Mouse (Mus musculus): ENCODE data around the gene Nxph3. TPM values are rescaled to one million over a fixed set of nuclear protein-coding genes. Genes with fewer than 3 reads are reported as not detected.

Gene Nxph3
- polyA plus RNA-seq, 1 experiment: 30.2 TPM

DNA sequence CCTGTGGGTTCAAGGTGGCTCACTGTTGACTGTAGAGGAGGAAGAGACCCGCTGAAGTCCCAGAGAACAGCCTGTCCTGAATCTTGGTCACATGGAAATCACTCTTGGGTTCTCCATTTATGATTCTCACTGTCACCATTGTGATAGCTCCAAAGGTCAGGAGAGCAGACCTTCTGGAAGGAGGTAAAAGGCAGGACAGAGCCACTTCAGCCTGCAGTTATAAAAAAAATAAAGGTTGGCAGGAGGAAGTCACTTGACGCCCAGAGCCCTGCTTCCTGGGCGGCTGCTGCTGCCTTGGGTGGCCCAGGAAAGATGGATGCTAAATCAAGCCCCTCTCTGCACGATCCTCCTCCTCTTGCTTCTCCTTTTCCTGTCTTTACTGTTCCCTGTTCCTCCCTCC is 14.0 kb downstream of the Nxph3 start:
- H3K4me1 ChIP-seq (ENCODE audit: control insufficient read depth, insufficient read depth, low read length): peaks cover 7% of the 10 kb centered on the region; the same call in 1 of the 2 replicates
- no peak overlapping the region for H3K4me3 ChIP-seq (ENCODE audit: insufficient read depth, low read length)
- H3K27ac ChIP-seq (ENCODE audit: insufficient read depth, low read length): no peak overlapping the region
- TF ChIP-seq POLR2A (IDR thresholded peaks at IDR 0.05; ENCODE audit: extremely low read depth, insufficient read depth, low read length): no peak
- TF ChIP-seq CTCF (IDR thresholded peaks at IDR 0.05; ENCODE audit: extremely low read depth, insufficient read depth, low read length): no peak

- TF ChIP-seq POLR2A (IDR thresholded peaks at IDR 0.05; ENCODE audit: extremely low read depth, insufficient read depth, low read length) (no peak), CTCF (IDR thresholded peaks at IDR 0.05; ENCODE audit: extremely low read depth, insufficient read depth, low read length) (no peak)
- Histone ChIP-seq H3K27ac (ENCODE audit: insufficient read depth, low read length) (no peak overlapping the region), H3K4me3 (ENCODE audit: insufficient read depth, low read length) (no peak overlapping the region), H3K4me1 (ENCODE audit: control insufficient read depth, insufficient read depth, low read length) (peaks cover 15% of the 10 kb centered on the region; the same call in 1 of the 2 replicates)
Measured at GRCm38 (mm10) chr11:95497921-95498320, 16.4 kb downstream of the Nxph3 start.

DNA sequence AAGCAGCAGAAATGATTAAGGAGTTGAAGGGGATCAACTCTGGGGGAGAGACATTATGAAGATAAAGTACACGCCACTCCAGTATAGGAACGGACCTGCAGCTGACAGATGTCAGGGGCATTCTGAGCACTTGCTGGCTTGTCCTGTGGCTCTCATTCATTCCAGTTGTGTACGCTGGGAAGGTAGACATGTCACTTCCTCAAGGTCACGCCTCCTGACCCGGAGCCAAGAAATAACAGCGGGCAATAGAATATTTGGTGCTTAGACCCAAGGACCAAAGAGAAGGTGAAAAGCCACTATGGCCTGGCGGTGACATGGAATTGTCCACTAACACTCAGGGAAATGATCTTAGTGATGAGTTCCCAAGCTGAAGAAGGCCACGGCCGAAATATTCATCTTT is 18.5 kb downstream of the Nxph3 start:
- TF ChIP-seq POLR2A (IDR thresholded peaks at IDR 0.05; ENCODE audit: extremely low read depth, insufficient read depth, low read length) (no peak), CTCF (IDR thresholded peaks at IDR 0.05; ENCODE audit: extremely low read depth, insufficient read depth, low read length) (no peak)
- H3K27ac ChIP-seq (ENCODE audit: insufficient read depth, low read length): no peak overlapping the region
- H3K4me1 ChIP-seq (ENCODE audit: control insufficient read depth, insufficient read depth, low read length): peaks cover 11% of the 10 kb centered on the region; the same call in 1 of the 2 replicates
- no peak overlapping the region for H3K4me3 ChIP-seq (ENCODE audit: insufficient read depth, low read length)

DNA sequence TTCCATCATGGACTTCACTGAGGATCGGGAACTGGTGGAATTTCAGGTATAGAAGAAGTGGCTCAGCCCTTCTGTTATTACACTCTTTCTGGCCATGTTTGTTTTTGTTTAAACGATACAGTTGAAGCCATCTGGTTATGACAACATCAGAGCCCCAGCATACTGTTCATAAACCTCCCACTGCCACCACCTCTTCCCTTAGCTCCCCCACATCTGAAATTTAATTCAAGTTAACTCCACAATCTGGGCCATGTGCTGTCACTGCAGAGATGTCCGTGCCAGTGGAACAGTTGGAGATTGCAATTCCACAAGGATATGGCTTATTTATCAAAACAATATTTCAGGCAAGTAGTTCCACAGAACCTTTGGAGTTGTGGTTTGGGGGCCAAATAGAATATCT is 20.0 kb downstream of the Nxph3 start:
- Histone ChIP-seq H3K4me3 (ENCODE audit: insufficient read depth, low read length) (no peak overlapping the region), H3K4me1 (ENCODE audit: control insufficient read depth, insufficient read depth, low read length) (peaks cover 7% of the 10 kb centered on the region; the same call in 1 of the 2 replicates), H3K27ac (ENCODE audit: insufficient read depth, low read length) (no peak overlapping the region; the same call in 1 of the 2 replicates)
- TF ChIP-seq POLR2A (IDR thresholded peaks at IDR 0.05; ENCODE audit: extremely low read depth, insufficient read depth, low read length) (no peak), CTCF (IDR thresholded peaks at IDR 0.05; ENCODE audit: extremely low read depth, insufficient read depth, low read length) (no peak)

GRCm38 (mm10) chr11:95493950-95494349 is 20.4 kb downstream of the Nxph3 start:
- Histone ChIP-seq H3K4me3 (ENCODE audit: insufficient read depth, low read length) (no peak overlapping the region), H3K27ac (ENCODE audit: insufficient read depth, low read length) (no peak overlapping the region), H3K4me1 (ENCODE audit: control insufficient read depth, insufficient read depth, low read length) (peaks cover 7% of the 10 kb centered on the region; the same call in 1 of the 2 replicates)
- TF ChIP-seq POLR2A (IDR thresholded peaks at IDR 0.05; ENCODE audit: extremely low read depth, insufficient read depth, low read length): no peak
- no peak for TF ChIP-seq CTCF (IDR thresholded peaks at IDR 0.05; ENCODE audit: extremely low read depth, insufficient read depth, low read length)

DNA sequence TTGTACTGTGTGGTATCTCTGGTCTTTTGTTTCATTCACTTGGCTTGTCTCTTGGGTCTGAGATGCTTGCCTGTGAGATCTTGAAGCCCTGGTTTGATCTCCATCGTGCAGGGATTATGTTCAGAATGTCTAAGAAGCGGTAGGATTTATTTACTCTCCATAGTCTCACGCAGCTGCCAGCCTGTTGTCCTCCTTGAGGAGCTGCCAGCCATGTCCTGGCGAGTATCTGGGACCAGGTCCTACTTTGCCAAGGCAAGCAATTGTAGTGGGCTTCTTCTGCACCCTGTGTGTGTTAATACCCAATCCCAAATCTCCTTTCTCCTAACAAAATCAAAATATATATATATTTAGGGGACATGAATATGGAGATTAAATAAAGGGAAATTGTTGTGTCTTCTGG is 21.4 kb downstream of the Nxph3 start:
- no peak for TF ChIP-seq CTCF (IDR thresholded peaks at IDR 0.05; ENCODE audit: extremely low read depth, insufficient read depth, low read length)
- TF ChIP-seq POLR2A (IDR thresholded peaks at IDR 0.05; ENCODE audit: extremely low read depth, insufficient read depth, low read length): no peak
- Histone ChIP-seq H3K4me3 (ENCODE audit: insufficient read depth, low read length) (no peak overlapping the region), H3K27ac (ENCODE audit: insufficient read depth, low read length) (no peak overlapping the region)

GRCm38 (mm10) chr11:95492256-95492655 is 22.1 kb downstream of the Nxph3 start:
- H3K4me1 ChIP-seq (ENCODE audit: control insufficient read depth, insufficient read depth, low read length): peaks cover 7% of the 10 kb centered on the region; the same call in 1 of the 2 replicates
- TF ChIP-seq CTCF (IDR thresholded peaks at IDR 0.05; ENCODE audit: extremely low read depth, insufficient read depth, low read length) (no peak), POLR2A (IDR thresholded peaks at IDR 0.05; ENCODE audit: extremely low read depth, insufficient read depth, low read length) (no peak)
- no peak overlapping the region for H3K4me3 ChIP-seq (ENCODE audit: insufficient read depth, low read length)
- H3K27ac ChIP-seq (ENCODE audit: insufficient read depth, low read length): no peak overlapping the region

More for the DNA sequence above, 21.4 kb downstream of the Nxph3 start:
- peaks cover 7% of the 10 kb centered on the region; the same call in 1 of the 2 replicates for H3K4me1 ChIP-seq (ENCODE audit: control insufficient read depth, insufficient read depth, low read length)

- peaks cover 7% of the 10 kb centered on the region; the same call in 1 of the 2 replicates for H3K4me1 ChIP-seq (ENCODE audit: control insufficient read depth, insufficient read depth, low read length)
- no peak overlapping the region for H3K27ac ChIP-seq (ENCODE audit: insufficient read depth, low read length)
- TF ChIP-seq CTCF (IDR thresholded peaks at IDR 0.05; ENCODE audit: extremely low read depth, insufficient read depth, low read length) (no peak), POLR2A (IDR thresholded peaks at IDR 0.05; ENCODE audit: extremely low read depth, insufficient read depth, low read length) (no peak)
- H3K4me3 ChIP-seq (ENCODE audit: insufficient read depth, low read length): no peak overlapping the region
Measured at GRCm38 (mm10) chr11:95490104-95490503, 24.3 kb downstream of the Nxph3 start.

DNA sequence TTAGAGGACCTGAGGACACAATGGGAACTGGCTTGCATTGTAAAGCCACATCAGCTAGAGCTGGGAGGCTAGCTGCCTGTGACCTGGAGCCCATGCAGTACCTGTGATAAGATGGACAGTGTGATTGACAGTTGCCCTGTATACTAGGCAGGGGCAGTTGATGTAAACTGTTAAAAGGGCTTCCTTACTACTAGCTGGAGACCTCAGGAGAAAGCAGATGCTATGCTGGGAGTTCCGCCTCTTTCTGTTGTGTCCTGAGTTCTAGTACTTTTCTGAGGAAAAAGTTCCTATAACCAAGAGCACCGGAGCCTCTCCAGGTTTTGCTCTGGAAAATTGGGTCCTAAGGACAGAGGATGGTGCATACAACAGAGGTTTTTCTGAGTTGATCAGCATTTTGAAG is 27.1 kb downstream of the Nxph3 start:
- TF ChIP-seq CTCF (IDR thresholded peaks at IDR 0.05; ENCODE audit: extremely low read depth, insufficient read depth, low read length) (no peak), POLR2A (IDR thresholded peaks at IDR 0.05; ENCODE audit: extremely low read depth, insufficient read depth, low read length) (no peak)
- no peaks in the 10 kb centered on the region for H3K4me1 ChIP-seq (ENCODE audit: control insufficient read depth, insufficient read depth, low read length)
- no peak overlapping the region for H3K27ac ChIP-seq (ENCODE audit: insufficient read depth, low read length)
- H3K4me3 ChIP-seq (ENCODE audit: insufficient read depth, low read length): no peak overlapping the region

- Histone ChIP-seq H3K4me1 (ENCODE audit: control insufficient read depth, insufficient read depth, low read length) (no peaks in the 10 kb centered on the region), H3K4me3 (ENCODE audit: insufficient read depth, low read length) (no peak overlapping the region), H3K27ac (ENCODE audit: insufficient read depth, low read length) (no peak overlapping the region)
- TF ChIP-seq POLR2A (IDR thresholded peaks at IDR 0.05; ENCODE audit: extremely low read depth, insufficient read depth, low read length) (no peak), CTCF (IDR thresholded peaks at IDR 0.05; ENCODE audit: extremely low read depth, insufficient read depth, low read length) (no peak)
Measured at GRCm38 (mm10) chr11:95485634-95486033, 28.7 kb downstream of the Nxph3 start.
